Mouse (Mus musculus) embryonic facial prominence, embryonic 10.5 days (tissue): ENCODE data around the gene Emc9. TPM values are rescaled to one million over a fixed set of nuclear protein-coding genes. Genes with fewer than 3 reads are reported as not detected.

Experiments
- DNase-seq: peaks from one replicate; pipeline ENCODE4 v3.0.0-alpha.2; 2017; ENCODE audit warnings: low spot score
- H3K27ac ChIP-seq: fragments of 300-500 bp; sonication (generic); replicated peaks from 2 replicates; pipeline ENCODE4 v1.5.1; 2016; ENCODE audit warnings: mild to moderate bottlenecking
- H3K27me3 ChIP-seq: fragments of 300-500 bp; sonication (generic); replicated peaks from 2 replicates; pipeline ENCODE4 v1.6.1; 2016; ENCODE audit warnings: low read depth, mild to moderate bottlenecking; ENCODE audit not compliant: poor library complexity, severe bottlenecking
- H3K36me3 ChIP-seq: fragments of 300-500 bp; sonication (generic); replicated peaks from 2 replicates; pipeline ENCODE4 v1.6.1; 2016; ENCODE audit warnings: mild to moderate bottlenecking, moderate library complexity
- H3K4me1 ChIP-seq: fragments of 300-500 bp; sonication (generic); 2 replicates; pipeline ENCODE4 v1.6.1; 2016
- H3K4me3 ChIP-seq: fragments of 300-500 bp; sonication (generic); 2 replicates; pipeline ENCODE4 v1.5.1; 2016; ENCODE audit warnings: mild to moderate bottlenecking, moderate library complexity
- H3K9me3 ChIP-seq: fragments of 300-500 bp; sonication (generic); 2 replicates; pipeline ENCODE4 v1.6.1; 2016; ENCODE audit warnings: mild to moderate bottlenecking
- WGBS: fragments of 180-500 bp; shearing (Covaris S2); methylation state at CpG from one replicate; pipeline ENCODE4 v1.1.7; 2016; 5-methylcytosine and 5-hydroxymethylcytosine counted together
- polyA plus RNA-seq: library from polyadenylated mRNA; unstranded; fragments of >200 nt; fragmentation: Nextera tagmentation; extraction: Ambion mirVana; gene quantifications from 2 replicates; pipeline ENCODE4 v1.2.1, GENCODE M21; 2016

Gene Emc9
- polyA plus RNA-seq, 1 experiment from 2014 or later, result 6.6 TPM

DNA sequence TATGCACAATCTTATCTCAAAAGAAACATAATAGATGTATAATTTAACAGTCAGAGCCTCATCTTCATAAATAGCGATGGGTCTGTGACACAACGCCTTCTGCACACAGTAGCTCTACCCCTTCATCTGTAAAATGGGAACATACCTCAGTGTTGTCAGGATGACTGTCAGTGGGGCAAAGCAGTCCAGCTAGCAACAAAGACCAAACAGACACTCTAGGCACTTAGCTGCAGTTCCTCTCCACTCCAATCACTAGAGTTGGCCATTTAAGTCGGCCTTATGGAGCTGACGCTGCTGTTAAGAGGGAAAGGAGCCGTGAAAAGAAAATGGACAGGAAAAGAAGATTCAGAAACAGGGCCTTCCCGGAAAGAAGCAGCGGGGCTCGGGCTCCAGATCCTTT is 33.3 kb downstream of the Emc9 start:
- Histone ChIP-seq H3K9me3 (no peaks in the 10 kb centered on the region), H3K4me3 (no peak overlapping the region), H3K27ac (no peak overlapping the region), H3K27me3 (no peaks in the 10 kb centered on the region), H3K4me1 (peaks cover under 1% of the 10 kb centered on the region; the same call in 1 of the 2 replicates), H3K36me3 (peaks cover 28% of the 10 kb centered on the region)
- WGBS, result 91% methylated on average over 8 of the region's 8 CpGs
- DNase-seq, result no peak

DNA sequence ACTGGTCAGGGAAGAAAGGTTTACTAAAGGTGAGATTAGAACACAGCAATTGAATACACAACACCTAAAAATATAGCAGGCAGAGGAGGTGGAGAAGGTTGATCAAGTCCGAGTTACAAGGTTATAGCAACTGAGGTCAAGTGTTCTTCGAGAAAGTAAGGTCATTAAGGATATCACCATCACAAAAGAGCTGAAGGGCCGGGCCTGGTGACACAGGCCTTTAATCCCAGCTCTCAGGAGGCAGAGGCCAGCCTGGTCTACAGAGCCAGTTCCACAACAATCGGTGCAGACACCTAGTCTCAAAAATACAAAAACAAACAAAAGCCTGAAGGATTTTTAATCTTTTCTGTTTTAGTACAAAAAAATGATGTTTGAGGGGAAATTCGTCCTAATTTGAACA is 33.8 kb downstream of the Emc9 start:
- H3K4me3 ChIP-seq, result no peak overlapping the region
- 74% methylated on average over 5 of the region's 5 CpGs for WGBS
- no peak for DNase-seq
- no peaks in the 10 kb centered on the region for H3K9me3 ChIP-seq
- no peaks in the 10 kb centered on the region for H3K27me3 ChIP-seq
- peaks cover 31% of the 10 kb centered on the region for H3K36me3 ChIP-seq
- H3K27ac ChIP-seq, result no peak overlapping the region
- H3K4me1 ChIP-seq, result no peaks in the 10 kb centered on the region

DNA sequence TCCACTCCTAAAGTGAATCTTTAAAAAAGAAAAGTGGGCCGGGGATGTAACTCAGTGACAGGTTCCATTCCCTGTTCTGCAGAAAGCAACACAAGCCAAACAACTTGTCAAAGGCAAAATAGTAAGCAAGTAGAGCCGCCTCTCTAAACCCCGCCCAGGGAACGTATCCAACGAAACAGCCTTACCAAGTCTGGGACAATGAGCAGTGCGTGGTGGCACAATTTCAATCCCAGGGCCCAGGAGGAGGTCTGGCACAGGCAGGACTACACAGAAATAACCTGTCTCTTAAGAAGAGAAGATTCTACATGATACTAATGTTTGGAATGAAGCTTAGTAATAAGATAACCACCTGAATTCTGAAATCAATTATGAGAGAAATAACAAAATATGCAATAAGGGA is 34.9 kb downstream of the Emc9 start:
- 88% methylated on average over 6 of the region's 6 CpGs for WGBS
- DNase-seq, result no peak
- Histone ChIP-seq H3K9me3 (no peaks in the 10 kb centered on the region), H3K4me3 (no peak overlapping the region), H3K4me1 (no peaks in the 10 kb centered on the region), H3K27ac (no peak overlapping the region), H3K27me3 (no peaks in the 10 kb centered on the region), H3K36me3 (peaks cover 41% of the 10 kb centered on the region)

DNA sequence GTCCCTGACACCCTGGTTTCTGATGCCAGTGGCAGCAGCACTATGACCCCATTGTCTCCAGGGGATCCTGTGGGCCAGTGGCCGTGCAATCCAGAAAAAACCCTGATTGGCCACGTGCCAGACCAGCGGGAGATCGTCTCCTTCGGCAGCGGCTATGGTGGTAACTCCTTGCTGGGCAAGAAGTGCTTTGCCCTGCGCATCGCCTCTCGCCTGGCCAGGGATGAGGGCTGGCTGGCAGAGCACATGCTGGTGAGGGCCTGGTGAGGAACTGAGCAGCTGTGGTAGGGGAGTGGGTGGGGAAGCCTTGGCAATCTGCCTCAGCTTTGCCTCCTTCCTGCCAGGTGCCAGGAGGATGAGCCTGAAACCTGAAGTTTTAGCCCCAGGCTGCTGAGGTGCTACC is 40.8 kb downstream of the Emc9 start:
- H3K36me3 ChIP-seq, result peaks cover 66% of the 10 kb centered on the region
- no peaks in the 10 kb centered on the region for H3K9me3 ChIP-seq
- no peak overlapping the region for H3K4me3 ChIP-seq
- no peak overlapping the region for H3K27ac ChIP-seq
- 94% methylated on average over 9 of the region's 9 CpGs for WGBS
- peaks cover 21% of the 10 kb centered on the region for H3K4me1 ChIP-seq
- DNase-seq, result no peak
- no peaks in the 10 kb centered on the region for H3K27me3 ChIP-seq

DNA sequence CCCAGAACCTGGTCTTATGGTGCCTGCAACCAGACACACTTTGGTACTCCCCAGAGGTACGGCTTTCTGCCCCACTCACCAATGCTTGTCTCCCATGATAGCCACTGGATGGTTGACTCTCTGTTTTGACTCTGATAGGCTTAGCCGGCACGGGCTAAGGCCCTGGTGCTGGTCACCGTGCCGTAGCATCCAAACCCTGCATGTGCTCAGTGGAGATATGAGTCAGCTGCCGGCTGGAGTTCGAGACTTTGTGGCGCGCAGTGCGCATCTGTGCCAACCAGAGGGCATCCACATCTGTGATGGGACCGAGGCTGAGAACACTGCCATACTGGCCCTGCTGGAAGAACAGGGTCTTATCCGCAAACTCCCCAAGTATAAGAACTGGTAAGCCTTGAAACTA is 42.8 kb downstream of the Emc9 start:
- WGBS, result 96% methylated on average over 12 of the region's 12 CpGs
- DNase-seq, result no peak
- no peaks in the 10 kb centered on the region for H3K9me3 ChIP-seq

DNA sequence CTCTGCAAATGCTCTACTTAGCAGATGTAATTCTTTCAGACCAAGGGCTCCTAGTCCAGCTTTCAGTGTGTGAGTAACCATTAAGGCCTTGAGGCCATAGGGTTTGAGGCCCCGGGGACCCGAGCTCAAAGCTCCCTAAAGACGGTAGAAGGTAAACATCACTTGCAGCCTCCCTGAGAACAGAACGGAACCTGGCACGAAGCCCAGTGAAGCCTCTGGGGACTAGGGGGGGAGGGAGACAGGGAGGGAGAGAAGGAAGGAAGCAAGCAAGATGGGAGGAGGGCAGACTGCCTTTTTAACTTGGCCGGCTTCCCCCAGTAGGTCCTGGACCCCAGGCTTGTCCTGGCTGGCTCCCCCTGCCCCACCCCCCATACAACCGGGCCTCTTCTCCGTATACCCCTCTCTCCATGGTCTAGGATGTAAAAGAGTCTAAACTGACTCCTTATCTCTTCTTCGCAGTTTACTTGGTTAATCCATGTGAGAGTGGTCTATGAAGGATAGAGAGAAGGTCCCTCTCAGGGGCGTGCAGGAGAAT is 44.2 kb downstream of the Emc9 start:
- DNase-seq, result peak; percentile 66
- H3K4me1 ChIP-seq, result peaks cover 21% of the 10 kb centered on the region

More for the DNA sequence above, 42.8 kb downstream of the Emc9 start:
- Histone ChIP-seq H3K27me3 (0 out of 2 replicates have a peak, but pooled peaks cover 6% of the 10 kb centered on the region), H3K4me3 (no peak overlapping the region), H3K36me3 (peaks cover 46% of the 10 kb centered on the region), H3K4me1 (peaks cover 21% of the 10 kb centered on the region), H3K27ac (no peak overlapping the region)

DNA sequence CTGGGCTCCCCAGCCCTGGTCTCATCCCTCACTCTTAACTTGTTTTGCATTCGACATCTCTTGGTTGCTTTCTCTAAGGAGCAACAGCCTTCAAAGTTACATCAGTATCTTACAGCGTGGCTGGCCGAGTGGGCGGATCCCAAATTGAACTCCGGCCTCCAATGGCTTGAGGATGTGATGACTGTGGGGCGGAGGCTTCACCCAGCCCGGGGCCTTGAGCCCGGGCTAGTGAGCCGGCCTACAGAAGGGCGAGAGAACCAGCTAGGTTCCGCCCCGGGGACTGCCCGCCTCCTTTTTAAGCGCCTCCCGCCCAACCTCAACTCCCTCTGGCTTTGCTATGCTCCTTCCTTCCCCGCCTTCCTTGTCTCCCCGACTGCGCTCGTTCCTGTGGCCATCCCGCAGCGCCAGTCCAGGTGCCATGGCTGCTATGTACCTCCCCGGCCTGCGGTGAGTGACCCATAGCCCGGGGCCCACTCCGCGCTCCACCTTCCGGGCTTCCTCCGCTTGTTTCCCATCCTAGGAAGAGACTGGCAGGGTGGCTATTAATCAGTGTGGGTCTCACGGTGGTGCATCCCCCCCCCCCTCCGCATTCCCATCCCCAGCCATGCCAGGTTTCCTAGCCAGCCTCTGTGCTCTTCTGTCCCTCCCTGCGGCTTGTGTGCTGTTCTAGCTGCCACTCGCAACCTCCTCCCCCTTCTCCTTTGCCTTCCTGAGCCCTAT is 44.9 kb downstream of the Emc9 start, which contains the start of gene Pck2:
Pck2 (plus strand) TSS at position 200 of the 720 bp plus-strand sequence.
- peak; percentile 90 for DNase-seq
- H3K27me3 ChIP-seq, result 0 out of 2 replicates have a peak, but pooled peaks cover 6% of the 10 kb centered on the region
- H3K9me3 ChIP-seq, result no peaks in the 10 kb centered on the region
- H3K4me3 ChIP-seq, result peak within 1 kb of the TSS; percentile 75
- peaks cover 28% of the 10 kb centered on the region for H3K36me3 ChIP-seq
- WGBS, result under 1% methylated on average over 32 of the region's 32 CpGs
- peaks cover 21% of the 10 kb centered on the region for H3K4me1 ChIP-seq
- peak within 1 kb of the TSS; percentile 88 for H3K27ac ChIP-seq

More for the DNA sequence above, 44.2 kb downstream of the Emc9 start:
- Histone ChIP-seq H3K36me3 (peaks cover 33% of the 10 kb centered on the region), H3K27ac (peak overlapping the region; percentile 88), H3K9me3 (no peaks in the 10 kb centered on the region), H3K4me3 (peak overlapping the region; percentile 75), H3K27me3 (0 out of 2 replicates have a peak, but pooled peaks cover 6% of the 10 kb centered on the region)
- 6% methylated on average over 10 of the region's 10 CpGs for WGBS

DNA sequence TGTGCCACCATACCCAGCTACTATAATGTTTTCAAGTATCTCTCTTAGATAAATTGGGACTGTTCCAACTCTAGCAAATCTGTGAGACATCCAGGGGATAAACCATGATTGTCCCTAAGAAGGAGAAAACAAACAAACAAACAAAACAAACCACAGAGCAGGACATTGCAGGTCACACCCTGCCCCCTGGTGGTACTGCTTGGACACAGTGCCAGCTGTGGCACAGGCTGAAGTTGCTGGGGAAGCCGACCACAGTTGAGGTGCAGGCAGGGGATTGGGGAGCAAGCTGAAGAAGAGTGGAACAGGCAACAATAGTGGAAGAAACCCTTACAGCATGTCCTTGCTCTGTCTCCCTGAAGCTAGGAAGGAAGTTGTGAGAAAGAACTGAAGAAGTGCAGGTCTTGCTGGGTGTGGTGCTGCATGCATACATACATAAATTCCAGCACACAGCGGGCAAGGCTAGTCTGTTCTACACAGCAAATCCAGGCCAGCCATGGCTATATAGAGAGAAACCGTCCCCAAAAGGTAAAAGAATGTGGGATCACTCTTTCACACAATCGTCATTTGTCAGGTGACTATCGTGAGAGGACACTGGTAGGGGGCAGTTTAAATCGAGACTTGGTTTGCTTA is 48.9 kb downstream of the Emc9 start:
- H3K4me3 ChIP-seq, result no peak overlapping the region
- no peak overlapping the region for H3K27ac ChIP-seq
- H3K4me1 ChIP-seq, result peaks cover 18% of the 10 kb centered on the region
- H3K9me3 ChIP-seq, result no peaks in the 10 kb centered on the region
- DNase-seq, result peak; percentile 43
- 54% methylated on average over 6 of the region's 6 CpGs for WGBS
- H3K27me3 ChIP-seq, result 0 out of 2 replicates have a peak, but pooled peaks cover 6% of the 10 kb centered on the region
- H3K36me3 ChIP-seq, result no peaks in the 10 kb centered on the region

Other genes starting within 250 kb of the Emc9 start
- 77.3 and 88.4 TPM in 2 replicates for gene Dhrs4, start 106.5 kb downstream of the Emc9 start, polyA plus RNA-seq
- 3.4 and 3.5 TPM in 2 replicates for gene Carmil3, start 94.7 kb downstream of the Emc9 start, polyA plus RNA-seq
- gene Cpne6, start 74.9 kb downstream of the Emc9 start, polyA plus RNA-seq, result 0.59 and 0.64 TPM in 2 replicates
- gene Nrl, start 60.3 kb downstream of the Emc9 start, polyA plus RNA-seq, result 0.05 TPM in 1 of 2 replicates, not detected in the other
- 20.7 and 23.6 TPM in 2 replicates for gene Pck2, start 45.0 kb downstream of the Emc9 start, polyA plus RNA-seq
- gene Dcaf11, start 25.3 kb downstream of the Emc9 start, polyA plus RNA-seq, result 65.9 and 74.1 TPM in 2 replicates
- gene A730061H03Rik, start 24.9 kb downstream of the Emc9 start, polyA plus RNA-seq, result not detected in 2 replicates
- gene Fitm1, start 9.7 kb downstream of the Emc9 start, polyA plus RNA-seq, result 0.62 and 1.1 TPM in 2 replicates
- 105 and 108 TPM in 2 replicates for gene Psme1, start 7.2 kb downstream of the Emc9 start, polyA plus RNA-seq
- 173 and 186 TPM in 2 replicates for gene Psme2, start 5.8 kb upstream of the Emc9 start, polyA plus RNA-seq
- 18.6 and 21.4 TPM in 2 replicates for gene Rnf31, start 6.4 kb upstream of the Emc9 start, polyA plus RNA-seq
- gene Irf9, start 18.3 kb upstream of the Emc9 start, polyA plus RNA-seq, result 7.2 and 8.0 TPM in 2 replicates
- 6.5 and 7.1 TPM in 2 replicates for gene Rec8, start 32.7 kb upstream of the Emc9 start, polyA plus RNA-seq
- gene Ipo4, start 50.7 kb upstream of the Emc9 start, polyA plus RNA-seq, result 118 and 126 TPM in 2 replicates
- 0.89 and 1.4 TPM in 2 replicates for gene Gm49378, start 52.6 kb upstream of the Emc9 start, polyA plus RNA-seq
- gene Tm9sf1, start 58.5 kb upstream of the Emc9 start, polyA plus RNA-seq, result 78.3 and 79.3 TPM in 2 replicates
- 0.74 and 0.82 TPM in 2 replicates for gene Tssk4, start 64.9 kb upstream of the Emc9 start, polyA plus RNA-seq
- gene Mdp1, start 75.2 kb upstream of the Emc9 start, polyA plus RNA-seq, result 62.1 and 66.3 TPM in 2 replicates
- 60.7 and 64.7 TPM in 2 replicates for gene Gmpr2, start 86.6 kb upstream of the Emc9 start, polyA plus RNA-seq
- gene Nedd8, start 86.8 kb upstream of the Emc9 start, polyA plus RNA-seq, result 628 and 638 TPM in 2 replicates
- 65.8 and 69.2 TPM in 2 replicates for gene Tinf2, start 96.5 kb upstream of the Emc9 start, polyA plus RNA-seq
- gene Tgm1, start 128.6 kb upstream of the Emc9 start, polyA plus RNA-seq, result 0.70 and 0.90 TPM in 2 replicates
- gene Rabggta, start 137.0 kb upstream of the Emc9 start, polyA plus RNA-seq, result 29.7 and 35.3 TPM in 2 replicates
- gene Dhrs1, start 160.4 kb upstream of the Emc9 start, polyA plus RNA-seq, result 57.4 and 69.6 TPM in 2 replicates
- gene Nop9, start 160.4 kb upstream of the Emc9 start, polyA plus RNA-seq, result 59.1 and 64.5 TPM in 2 replicates
- gene Cideb, start 173.2 kb upstream of the Emc9 start, polyA plus RNA-seq, result 0.16 TPM in 1 of 2 replicates, not detected in the other
- 0.13 and 0.39 TPM in 2 replicates for gene Ltb4r2, start 176.1 kb upstream of the Emc9 start, polyA plus RNA-seq
- 0.10 and 0.35 TPM in 2 replicates for gene Ltb4r1, start 180.7 kb upstream of the Emc9 start, polyA plus RNA-seq
- 10.7 and 11.4 TPM in 2 replicates for gene Adcy4, start 198.8 kb upstream of the Emc9 start, polyA plus RNA-seq
- 21.4 and 24.1 TPM in 2 replicates for gene Ripk3, start 203.6 kb upstream of the Emc9 start, polyA plus RNA-seq
- 94.5 and 113 TPM in 2 replicates for gene Nfatc4, start 237.8 kb upstream of the Emc9 start, polyA plus RNA-seq